Mouse (Mus musculus) heart, postnatal 0 days (tissue): ENCODE results near the gene Sox13.

ENCODE experiments used
- CTCF ChIP-seq: IDR thresholded peaks from 2 replicates; pipeline ENCODE4 v1.5.1; 2016; ENCODE audit warnings: antibody characterized with exemption, control low read depth, low read depth
- EP300 ChIP-seq: IDR thresholded peaks from 2 replicates; pipeline ENCODE4 v1.6.1; 2016; ENCODE audit warnings: antibody characterized with exemption, low read depth

GRCm38 (mm10) chr1:133371431-133371830 lies 52.7 kb downstream of the Sox13 start:
- TF ChIP-seq CTCF (no peak), EP300 (no peak)
